ENCODE assay signal across 8 mouse cellular contexts in the genomic region with DNA sequence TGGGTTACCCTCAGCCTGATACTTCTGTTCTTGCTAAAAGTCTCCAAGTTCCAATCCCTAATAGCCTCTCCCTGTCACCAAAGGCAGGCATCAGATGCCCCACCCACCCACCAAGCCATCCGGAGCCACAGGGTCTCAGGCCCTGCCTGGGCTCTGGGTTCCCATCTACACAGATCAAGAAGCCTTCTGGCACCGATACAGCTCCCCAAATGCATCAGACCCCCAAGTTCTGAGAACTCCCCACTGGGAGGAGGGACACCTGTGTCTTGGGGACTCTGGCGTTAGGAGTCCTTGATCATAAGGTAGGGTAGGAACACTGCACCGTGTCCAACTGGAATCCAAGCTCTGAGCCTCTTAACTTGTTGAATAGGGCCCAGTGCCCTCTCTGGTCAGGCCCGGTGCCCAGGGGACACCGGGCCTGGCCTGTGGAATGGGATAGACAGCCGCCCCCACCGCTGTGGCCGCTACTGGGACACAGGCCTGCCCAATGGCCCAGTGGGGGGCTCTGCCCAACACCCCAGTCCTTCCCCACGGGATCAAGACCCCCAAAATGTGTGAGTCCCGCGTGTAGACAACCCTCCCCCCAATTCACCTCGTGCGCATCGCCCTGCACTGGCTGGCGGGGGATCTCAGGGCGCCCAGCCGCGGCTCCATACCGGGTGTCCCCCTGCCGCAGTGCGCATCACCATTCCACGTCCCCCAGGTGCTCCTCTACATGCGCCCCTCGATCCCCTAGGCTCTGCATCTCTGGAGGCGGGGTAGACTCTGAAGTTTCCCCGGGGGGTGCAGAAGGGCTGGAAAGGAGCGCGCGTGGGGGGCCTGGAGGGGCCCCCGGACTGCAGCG. TPM values are rescaled to one million over a fixed set of nuclear protein-coding genes. Genes with fewer than 3 reads are reported as not detected.
DNase-seq lines count a peak whose midpoint lies in the region; TF ChIP-seq lines count a peak whose summit lies in the region.

No protein-coding gene starts in this region.

- peak overlapping the region; percentile 49 for H3K9ac ChIP-seq in ES-E14 (ENCODE audit: insufficient read depth, low read depth, low read length, poor library complexity, severe bottlenecking)

- no peaks in the 10 kb centered on the region for H3K36me3 ChIP-seq in heart, embryonic 10.5 days
- H3K36me3 ChIP-seq in ES-E14 (ENCODE audit: control insufficient read depth, insufficient read depth, low read length, poor library complexity, severe bottlenecking), result no peaks in the 10 kb centered on the region
- no peaks in the 10 kb centered on the region for H3K36me3 ChIP-seq in hindbrain, embryonic 10.5 days
- H3K36me3 ChIP-seq in midbrain, embryonic 10.5 days, result no peaks in the 10 kb centered on the region

- no peaks in the 10 kb centered on the region for H3K9me3 ChIP-seq in heart, embryonic 10.5 days
- H3K9me3 ChIP-seq in ES-E14 (ENCODE audit: control insufficient read depth, insufficient read depth, low read depth, low read length), result no peaks in the 10 kb centered on the region
- H3K9me3 ChIP-seq in hindbrain, embryonic 10.5 days, result no peaks in the 10 kb centered on the region
- no peaks in the 10 kb centered on the region for H3K9me3 ChIP-seq in midbrain, embryonic 10.5 days (replicated peaks)

- peak overlapping the region; percentile 77 for H3K27ac ChIP-seq in heart, embryonic 10.5 days
- H3K27ac ChIP-seq in ES-E14 (ENCODE audit: insufficient read depth, low read depth, low read length, poor library complexity, severe bottlenecking), result no peak overlapping the region
- H3K27ac ChIP-seq in hindbrain, embryonic 10.5 days, result peak overlapping the region; percentile 77
- H3K27ac ChIP-seq in midbrain, embryonic 10.5 days (replicated peaks), result peak overlapping the region; percentile 69

- 9% methylated on average over 32 of the region's 32 CpGs for WGBS in heart, embryonic 10.5 days
- 9% methylated on average over 32 of the region's 32 CpGs for WGBS in hindbrain, embryonic 10.5 days
- WGBS in midbrain, embryonic 10.5 days, result 9% methylated on average over 32 of the region's 32 CpGs

- in situ Hi-C loops in ES-E14 (cut with MboI; ENCODE audit: low sequenced_read_pairs in 2 of 2, unreplicated experiment in 2 of 2), result no loop called here

- peak overlapping the region; percentile 63 for H3K4me3 ChIP-seq in heart, embryonic 10.5 days
- peak overlapping the region; percentile 62 to 70 for H3K4me3 ChIP-seq in ES-E14 (ENCODE audit: insufficient read depth in 1 of 2, low read depth in 1 of 2, low read length in 2 of 2, poor library complexity in 1 of 2, severe bottlenecking in 1 of 2)
- peak overlapping the region; percentile 56 for H3K4me3 ChIP-seq in hindbrain, embryonic 10.5 days
- H3K4me3 ChIP-seq in midbrain, embryonic 10.5 days, result peak overlapping the region; percentile 63

- H3K27me3 ChIP-seq in heart, embryonic 10.5 days (ENCODE audit: insufficient read depth, poor library complexity, severe bottlenecking), result peaks cover 63% of the 10 kb centered on the region
- peaks cover 66% of the 10 kb centered on the region for H3K27me3 ChIP-seq in hindbrain, embryonic 10.5 days (ENCODE audit: insufficient read depth, poor library complexity, severe bottlenecking)
- peaks cover 71% of the 10 kb centered on the region for H3K27me3 ChIP-seq in midbrain, embryonic 10.5 days (ENCODE audit: low read depth, poor library complexity, severe bottlenecking)

- DNase-seq in heart, embryonic 10.5 days (ENCODE audit: low spot score), result no peak
- no peak for DNase-seq in heart, postnatal 4 days
- no peak for DNase-seq in ES-E14 (ENCODE audit: low read depth, low spot score)
- no peak for DNase-seq in hindbrain, embryonic 10.5 days (ENCODE audit: low spot score)
- no peak for DNase-seq in midbrain, embryonic 10.5 days (ENCODE audit: low spot score)
- DNase-seq in natural killer cell, adult 2 months (ENCODE audit: low spot score in 2 of 2), result no peak
- DNase-seq in adrenal gland, postnatal 36 days, result no peak
- DNase-seq in right cerebral cortex, postnatal 36 days (ENCODE audit: low spot score in 2 of 2), result no peak

- H3K4me1 ChIP-seq in heart, embryonic 10.5 days, result peaks cover 22% of the 10 kb centered on the region
- peaks cover 0 to 5% of the 10 kb centered on the region in 2 experiments; a peak in 1 of 4 replicates for H3K4me1 ChIP-seq in ES-E14 (ENCODE audit: control insufficient read depth in 2 of 2, insufficient read depth in 2 of 2, low read length in 2 of 2, poor library complexity in 1 of 2)
- peaks cover 51% of the 10 kb centered on the region for H3K4me1 ChIP-seq in hindbrain, embryonic 10.5 days (replicated peaks)
- peaks cover 38% of the 10 kb centered on the region for H3K4me1 ChIP-seq in midbrain, embryonic 10.5 days

TF ChIP-seq in ES-E14, 5 proteins besides CTCF, POLR2A, EP300 and RAD21:
- TF ChIP-seq CHD2 (IDR thresholded peaks at IDR 0.05; ENCODE audit: low read depth, low read length) (no peak), ZC3H11A (IDR thresholded peaks at IDR 0.05; ENCODE audit: borderline replicate concordance, low read depth, low read length) (no peak), MAFK (IDR thresholded peaks at IDR 0.05; ENCODE audit: insufficient read depth, low read depth, low read length) (no peak), HCFC1 (IDR thresholded peaks at IDR 0.05; ENCODE audit: borderline replicate concordance, insufficient read depth, low read length) (no peak), ZNF384 (IDR thresholded peaks at IDR 0.05; ENCODE audit: low read depth, low read length) (no peak)

RNA-seq across cellular contexts. Expression of a gene that starts 0.5 kb away (rescaled TPM):
- 0.14 and 0.43 TPM in 2 replicates for polyA plus RNA-seq in heart, embryonic 10.5 days (2016; fragmentation: Nextera tagmentation; extraction: Ambion mirVana)
- total RNA-seq in heart, postnatal 4 days (2021), result 1 to 10 TPM; 1.8 to 2.5 TPM
- total RNA-seq in ES-E14 (2012; rRNA removed), result 2.4 and 6.9 TPM in 2 replicates
- polyA plus RNA-seq in hindbrain, embryonic 10.5 days (2016; fragmentation: Nextera tagmentation; extraction: Ambion mirVana), result 0.61 and 0.93 TPM in 2 replicates
- 1.1 and 1.4 TPM in 2 replicates for polyA plus RNA-seq in midbrain, embryonic 10.5 days (2016; fragmentation: Nextera tagmentation; extraction: Ambion mirVana)
- total RNA-seq in adrenal gland, postnatal 36 days (2021), result 1 to 10 TPM; 5.8 TPM

RNA-seq across cellular contexts. Expression of a gene that starts 11.7 kb away (rescaled TPM):
- 200 and 266 TPM in 2 replicates for polyA plus RNA-seq in heart, embryonic 10.5 days (2016; fragmentation: Nextera tagmentation; extraction: Ambion mirVana)
- 10 to 100 TPM; 29.9 to 35.0 TPM for total RNA-seq in heart, postnatal 4 days (2021)
- 385 and 464 TPM in 2 replicates for total RNA-seq in ES-E14 (2012; rRNA removed)
- 314 and 327 TPM in 2 replicates for polyA plus RNA-seq in hindbrain, embryonic 10.5 days (2016; fragmentation: Nextera tagmentation; extraction: Ambion mirVana)
- 322 and 326 TPM in 2 replicates for polyA plus RNA-seq in midbrain, embryonic 10.5 days (2016; fragmentation: Nextera tagmentation; extraction: Ambion mirVana)
- 10 to 100 TPM; 26.6 to 36.8 TPM for total RNA-seq in adrenal gland, postnatal 36 days (2021)

RNA-seq across cellular contexts. Expression of a gene that starts 11.8 kb away (rescaled TPM):
- 32.1 and 34.6 TPM in 2 replicates for polyA plus RNA-seq in heart, embryonic 10.5 days (2016; fragmentation: Nextera tagmentation; extraction: Ambion mirVana)
- total RNA-seq in heart, postnatal 4 days (2021), result 10 to 100 TPM; 23.4 to 24.8 TPM
- total RNA-seq in ES-E14 (2012; rRNA removed), result 38.9 and 66.1 TPM in 2 replicates
- 46.3 and 52.9 TPM in 2 replicates for polyA plus RNA-seq in hindbrain, embryonic 10.5 days (2016; fragmentation: Nextera tagmentation; extraction: Ambion mirVana)
- 42.8 and 45.6 TPM in 2 replicates for polyA plus RNA-seq in midbrain, embryonic 10.5 days (2016; fragmentation: Nextera tagmentation; extraction: Ambion mirVana)
- total RNA-seq in adrenal gland, postnatal 36 days (2021), result 10 to 100 TPM; 28.1 to 30.3 TPM

RNA-seq across cellular contexts. Expression of a gene that starts 16.9 kb away (rescaled TPM):
- polyA plus RNA-seq in heart, embryonic 10.5 days (2016; fragmentation: Nextera tagmentation; extraction: Ambion mirVana), result 2,064 and 2,176 TPM in 2 replicates
- 1,000 to 10,000 TPM; 1,002 to 1,049 TPM for total RNA-seq in heart, postnatal 4 days (2021)
- total RNA-seq in ES-E14 (2012; rRNA removed), result 823 and 1,116 TPM in 2 replicates
- 2,287 and 2,328 TPM in 2 replicates for polyA plus RNA-seq in hindbrain, embryonic 10.5 days (2016; fragmentation: Nextera tagmentation; extraction: Ambion mirVana)
- 2,246 and 2,347 TPM in 2 replicates for polyA plus RNA-seq in midbrain, embryonic 10.5 days (2016; fragmentation: Nextera tagmentation; extraction: Ambion mirVana)
- 1,000 to 10,000 TPM in 1 of 2 experiments, 100 to 1,000 TPM in 1; 923 to 1,039 TPM for total RNA-seq in adrenal gland, postnatal 36 days (2021)

RNA-seq across cellular contexts. Expression of a gene that starts 28.3 kb away (rescaled TPM):
- polyA plus RNA-seq in heart, embryonic 10.5 days (2016; fragmentation: Nextera tagmentation; extraction: Ambion mirVana), result not detected in 2 replicates
- total RNA-seq in heart, postnatal 4 days (2021), result not detected
- total RNA-seq in ES-E14 (2012; rRNA removed), result 0.26 TPM in 1 of 2 replicates, not detected in the other
- polyA plus RNA-seq in hindbrain, embryonic 10.5 days (2016; fragmentation: Nextera tagmentation; extraction: Ambion mirVana), result 0.04 and 0.14 TPM in 2 replicates
- polyA plus RNA-seq in midbrain, embryonic 10.5 days (2016; fragmentation: Nextera tagmentation; extraction: Ambion mirVana), result 0.02 and 0.09 TPM in 2 replicates
- total RNA-seq in adrenal gland, postnatal 36 days (2021), result not detected

Comparison
In these comparisons a context has a peak if more than half of its experiments do, and no peak if none do; other contexts are left out.
1. RNA of a gene that starts 11.7 kb away (total RNA-seq): 385 to 464 TPM in ES-E14; 26.6 to 36.8 TPM in adrenal gland, postnatal 36 days and 29.9 to 35.0 TPM in heart, postnatal 4 days; every median in the first group is over 10 times any median in the second.
2. Peak in every context shown above with its lines, with median percentiles within 50 percentile points of each other: H3K4me3 ChIP-seq.